Mouse (Mus musculus) heart, adult 2 months (tissue): ENCODE data around the gene Stat3.

ENCODE experiments used
- CTCF ChIP-seq: fragments of 200-600 bp; IDR thresholded peaks from 2 replicates; pipeline ENCODE4 v1.8.1; 2022; ENCODE audit warnings: antibody characterized with exemption, mild to moderate bottlenecking, moderate library complexity
- EP300 ChIP-seq: fragments of 200-500 bp; IDR thresholded peaks from 2 replicates; pipeline ENCODE4 v1.6.1; 2011; ENCODE audit warnings: low read depth, low read length, control low read depth; ENCODE audit not compliant: insufficient read depth

GRCm38 (mm10) chr11:100854268-100854667 is 85.1 kb downstream of the Stat3 start:
- no peak for TF ChIP-seq CTCF
- TF ChIP-seq EP300 = no peak
